Mouse (Mus musculus) thymus, adult 2 months (tissue): ENCODE results near the gene Zfp639. TPM values are rescaled to one million over a fixed set of nuclear protein-coding genes. Genes with fewer than 3 reads are reported as not detected.

Source experiments
- DNase-seq: peaks from one replicate; pipeline ENCODE4 v3.0.0; 2021
- H3K27ac ChIP-seq: fragments of 200-500 bp; 2 replicates; pipeline ENCODE4 v1.5.1; 2012; ENCODE audit warnings: low read length, control low read depth; ENCODE audit not compliant: control insufficient read depth, insufficient read depth
- H3K27me3 ChIP-seq: fragments of 200-500 bp; 2 replicates; pipeline ENCODE4 v1.6.1; 2012; ENCODE audit warnings: mild to moderate bottlenecking, low read length, moderate library complexity, mixed read lengths; ENCODE audit not compliant: control insufficient read depth, insufficient read depth
- H3K36me3 ChIP-seq: fragments of 200-500 bp; 2 replicates; pipeline ENCODE4 v1.6.1; 2012; ENCODE audit warnings: mild to moderate bottlenecking, low read length, moderate library complexity; ENCODE audit not compliant: control insufficient read depth, insufficient read depth
- H3K4me1 ChIP-seq: fragments of 200-500 bp; replicated peaks from 2 replicates; pipeline ENCODE4 v1.6.1; 2012; ENCODE audit warnings: low read length; ENCODE audit not compliant: control insufficient read depth, insufficient read depth
- H3K4me3 ChIP-seq: fragments of 200-500 bp; 2 replicates; pipeline ENCODE4 v1.5.1; 2012; ENCODE audit warnings: mild to moderate bottlenecking, low read length, control low read depth, moderate library complexity; ENCODE audit not compliant: control insufficient read depth, insufficient read depth
- CTCF ChIP-seq: fragments of 200-500 bp; IDR thresholded peaks from 2 replicates; pipeline ENCODE4 v1.5.1; 2012; ENCODE audit warnings: mild to moderate bottlenecking, control low read depth, low read length, moderate library complexity, borderline replicate concordance; ENCODE audit not compliant: control insufficient read depth, poor library complexity, insufficient read depth; ENCODE audit errors: extremely low read depth
- POLR2A ChIP-seq: fragments of 200-500 bp; IDR thresholded peaks from 2 replicates; pipeline ENCODE4 v1.6.1; 2012; ENCODE audit warnings: mild to moderate bottlenecking, low read length, control low read depth, moderate library complexity; ENCODE audit not compliant: control insufficient read depth, poor library complexity, insufficient read depth; ENCODE audit errors: extremely low read depth
- WGBS: fragments of 180-500 bp; shearing (Covaris S2); methylation state at CpG from one replicate; pipeline ENCODE4 v1.1.7; 2018; 5-methylcytosine and 5-hydroxymethylcytosine counted together
- polyA plus RNA-seq: library from polyadenylated mRNA; depleted of rRNA; stranded (reverse); fragments of >200 nt; gene quantifications from 2 replicates; pipeline ENCODE4 v1.2.3, GENCODE M21; 2012

Zfp639 gene
- polyA plus RNA-seq, 1 experiment, result 33.5 TPM

DNA sequence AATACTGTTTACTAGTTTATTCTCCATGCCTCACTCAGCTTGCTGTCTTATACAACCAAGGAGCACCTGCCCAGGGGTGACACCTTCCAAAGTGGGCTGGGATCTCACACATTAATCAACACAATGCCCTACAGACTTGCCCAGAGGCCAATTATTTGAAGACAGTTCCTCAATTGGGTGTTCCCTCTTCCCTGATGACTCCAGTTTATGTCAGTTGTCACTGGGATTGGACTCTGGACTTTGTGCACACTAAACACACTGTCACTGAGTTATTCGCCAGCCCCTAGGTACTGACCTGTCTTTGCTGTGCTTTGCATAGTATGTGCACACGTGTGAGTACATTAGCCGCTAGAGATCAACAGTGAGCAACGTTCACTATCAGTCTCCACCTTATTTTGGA lies 17.1 kb downstream of the Zfp639 start:
- no peaks in the 10 kb centered on the region for H3K27me3 ChIP-seq
- no peaks in the 10 kb centered on the region for H3K4me1 ChIP-seq
- 92% methylated on average over 4 of the region's 4 CpGs for WGBS
- H3K27ac ChIP-seq, result no peak overlapping the region
- no peak for DNase-seq
- no peaks in the 10 kb centered on the region for H3K36me3 ChIP-seq
- TF ChIP-seq POLR2A (no peak), CTCF (no peak)
- no peak overlapping the region for H3K4me3 ChIP-seq

DNA sequence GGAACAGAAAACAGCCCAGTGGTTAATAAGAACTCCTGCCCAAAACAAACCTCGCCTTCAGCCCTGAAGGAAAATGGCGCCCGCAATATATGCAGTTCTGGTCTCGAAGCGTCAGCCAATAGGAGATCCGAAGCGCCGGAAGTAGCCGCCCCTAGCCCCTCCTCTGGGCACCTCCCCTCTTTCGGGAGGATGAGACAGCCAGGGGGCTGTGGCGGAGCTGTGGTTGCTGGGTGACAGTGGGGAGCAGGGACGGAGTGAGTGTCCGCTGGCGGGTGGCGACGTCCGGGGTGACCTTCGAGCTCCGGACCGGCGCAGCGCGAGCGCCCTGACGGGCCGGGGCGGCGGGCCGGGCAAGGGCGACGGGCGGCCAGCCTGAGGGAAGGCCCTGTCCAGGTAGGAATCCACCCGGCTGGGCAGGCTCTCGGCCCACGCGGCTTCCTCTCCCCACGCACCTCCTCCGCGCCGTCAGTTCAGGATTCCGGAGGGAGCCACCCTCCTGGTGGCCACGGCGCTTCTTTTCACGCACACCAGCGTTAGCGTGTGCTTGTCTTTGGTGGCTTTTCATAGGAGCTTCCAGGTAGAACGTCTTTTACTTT lies 19.3 kb downstream of the Zfp639 start, which contains the start of gene Mfn1:
Mfn1 (plus strand) TSS at position 163 of the 596 bp plus-strand sequence.
- peak within 1 kb of the TSS; percentile 98 for H3K4me3 ChIP-seq
- no peaks in the 10 kb centered on the region for H3K4me1 ChIP-seq
- no peaks in the 10 kb centered on the region for H3K36me3 ChIP-seq
- H3K27ac ChIP-seq, result no peak within 1 kb of the TSS
- TF ChIP-seq POLR2A (no peak), CTCF (0 out of 2 replicates have a peak, but pooled peaks have one; percentile 41)
- H3K27me3 ChIP-seq, result no peaks in the 10 kb centered on the region
- under 1% methylated on average over 47 of the region's 47 CpGs for WGBS
- peak; percentile 94 for DNase-seq

DNA sequence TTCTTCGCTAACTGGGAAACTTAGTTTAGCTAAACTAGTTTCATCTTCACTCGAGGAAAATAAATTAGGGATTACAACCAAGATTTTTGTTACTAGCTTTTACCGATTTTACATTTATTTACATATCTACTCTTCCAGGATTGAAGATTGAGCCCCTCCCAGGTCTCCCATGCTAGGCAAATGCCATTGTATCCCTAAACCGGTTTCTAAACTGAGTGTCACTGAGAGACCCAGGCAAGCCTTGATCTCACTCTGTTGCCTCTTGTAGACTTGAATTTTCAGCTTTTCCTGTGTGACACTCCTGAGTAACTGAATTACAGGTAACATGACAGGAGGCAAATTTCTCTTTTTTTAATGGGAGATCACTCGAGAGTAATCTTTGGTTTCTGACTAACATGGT lies 20.0 kb downstream of the Zfp639 start:
- Histone ChIP-seq H3K4me1 (no peaks in the 10 kb centered on the region), H3K27ac (no peak overlapping the region), H3K36me3 (no peaks in the 10 kb centered on the region), H3K4me3 (no peak overlapping the region), H3K27me3 (no peaks in the 10 kb centered on the region)
- WGBS, result 26% methylated on average over 5 of the region's 5 CpGs
- DNase-seq, result no peak
- TF ChIP-seq CTCF (no peak), POLR2A (no peak)

DNA sequence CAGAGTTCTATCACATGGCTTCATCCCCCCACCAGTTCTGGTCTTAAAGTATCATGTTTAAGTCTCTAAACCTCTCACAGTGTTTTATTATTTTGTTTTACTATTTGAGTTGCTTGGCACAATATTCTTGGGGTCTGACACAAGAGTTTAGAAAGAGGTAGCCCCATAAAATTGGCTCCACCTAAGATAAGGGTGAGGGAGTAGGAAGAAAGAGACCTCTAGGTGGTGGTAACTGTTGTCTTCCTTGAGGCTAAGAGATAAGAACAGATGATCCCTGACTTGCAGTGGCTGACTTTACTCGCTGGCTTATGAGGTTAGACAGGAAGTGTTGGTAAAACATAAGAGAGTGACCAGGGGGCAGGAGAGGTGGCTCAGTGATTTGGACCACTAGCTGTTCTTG lies 25.6 kb downstream of the Zfp639 start:
- no peak overlapping the region for H3K4me3 ChIP-seq
- H3K36me3 ChIP-seq, result no peaks in the 10 kb centered on the region
- TF ChIP-seq CTCF (no peak), POLR2A (no peak)
- H3K27ac ChIP-seq, result no peak overlapping the region
- no peak for DNase-seq
- no peaks in the 10 kb centered on the region for H3K27me3 ChIP-seq
- no peaks in the 10 kb centered on the region for H3K4me1 ChIP-seq
- 59% methylated on average over 1 of the region's 1 CpGs for WGBS

DNA sequence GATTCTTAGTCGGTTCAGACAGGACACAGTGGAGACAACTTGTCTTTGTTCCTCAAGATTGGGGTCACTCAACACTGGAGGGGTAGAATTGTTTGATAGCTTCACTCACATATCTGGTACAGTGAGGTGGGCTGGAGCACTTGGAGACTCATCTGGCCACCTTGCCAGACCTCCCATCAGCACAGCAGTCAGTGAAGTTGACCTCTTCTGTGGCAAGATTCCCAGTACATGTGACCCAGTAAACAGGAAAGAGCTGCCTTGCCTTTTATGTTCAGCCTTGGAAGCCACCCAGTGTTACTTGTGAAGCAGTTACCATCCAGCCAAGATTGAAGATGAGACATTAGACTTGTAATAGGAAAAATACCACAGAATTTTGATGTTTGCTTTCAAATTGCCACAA lies 27.5 kb downstream of the Zfp639 start:
- 90% methylated on average over 1 of the region's 1 CpGs for WGBS
- no peak for DNase-seq
- H3K4me1 ChIP-seq, result no peaks in the 10 kb centered on the region
- no peak overlapping the region for H3K4me3 ChIP-seq
- no peaks in the 10 kb centered on the region for H3K36me3 ChIP-seq
- TF ChIP-seq POLR2A (no peak), CTCF (no peak)
- no peaks in the 10 kb centered on the region for H3K27me3 ChIP-seq
- no peak overlapping the region for H3K27ac ChIP-seq

DNA sequence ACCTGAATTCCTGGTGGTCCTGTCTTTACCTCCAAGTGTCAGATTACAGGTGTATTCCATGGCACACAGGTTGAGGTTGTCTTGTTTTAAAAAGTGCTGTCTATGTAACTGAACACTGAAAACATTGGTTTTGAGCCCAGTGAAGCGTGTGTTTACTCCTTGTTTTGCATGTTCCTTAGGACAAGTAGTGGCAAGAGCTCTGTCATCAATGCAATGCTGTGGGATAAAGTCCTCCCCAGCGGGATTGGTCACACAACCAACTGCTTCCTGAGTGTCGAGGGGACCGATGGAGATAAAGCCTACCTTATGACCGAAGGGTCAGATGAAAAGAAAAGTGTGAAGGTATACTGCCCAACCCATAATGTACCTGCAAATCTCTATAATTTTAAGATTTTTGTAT lies 28.0 kb downstream of the Zfp639 start:
- WGBS, result 95% methylated on average over 5 of the region's 5 CpGs
- no peak overlapping the region for H3K27ac ChIP-seq
- H3K36me3 ChIP-seq, result no peaks in the 10 kb centered on the region
- H3K27me3 ChIP-seq, result no peaks in the 10 kb centered on the region
- H3K4me1 ChIP-seq, result no peaks in the 10 kb centered on the region
- no peak for DNase-seq
- TF ChIP-seq POLR2A, result no peak
- no peak for TF ChIP-seq CTCF
- no peak overlapping the region for H3K4me3 ChIP-seq

DNA sequence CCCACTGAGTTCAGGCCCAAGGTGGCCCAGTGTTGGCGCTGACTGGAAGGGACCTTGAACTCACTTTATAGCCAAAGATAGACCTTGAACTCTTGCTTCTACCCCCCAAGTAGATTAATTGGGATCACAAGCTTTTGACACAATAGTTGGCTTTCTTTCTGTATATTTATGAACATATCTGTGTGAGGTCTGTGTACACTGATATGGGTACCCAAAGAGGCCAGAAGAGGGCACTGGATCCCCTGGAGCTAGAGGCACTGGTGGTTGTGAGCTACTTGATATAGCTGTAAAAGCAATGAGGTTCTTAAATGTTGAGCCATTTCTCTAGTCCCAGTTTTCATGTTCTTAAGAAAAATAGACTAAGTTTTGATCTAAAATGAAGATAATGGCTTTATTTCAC lies 43.0 kb downstream of the Zfp639 start:
- H3K27ac ChIP-seq, result no peak overlapping the region
- H3K4me3 ChIP-seq, result no peak overlapping the region
- TF ChIP-seq CTCF, result no peak
- TF ChIP-seq POLR2A, result no peak
- no peaks in the 10 kb centered on the region for H3K27me3 ChIP-seq
- H3K4me1 ChIP-seq, result no peaks in the 10 kb centered on the region
- peak; percentile 35 for DNase-seq
- peaks cover 14% of the 10 kb centered on the region for H3K36me3 ChIP-seq
- 100% methylated on average over 1 of the region's 1 CpGs for WGBS
